Mouse (Mus musculus) left cerebral cortex, adult 8-10 months (tissue): ENCODE results near the gene Scn3b. TPM values are rescaled to one million over a fixed set of nuclear protein-coding genes. Genes with fewer than 3 reads are reported as not detected.

Experiments
- DNase-seq, 2 experiments: peaks; one replicate each; pipeline ENCODE4 v3.0.0; 2022; ENCODE audit warnings: low spot score in 2 of 2
- total RNA-seq, 4 experiments: library from RNA; stranded (reverse); gene quantifications; 2 replicates each; pipeline ENCODE4 v1.2.4; 2022

Gene Scn3b
- total RNA-seq = 100 to 1,000 TPM in 2 of 4 experiments, 10 to 100 TPM in 2; 88.1 to 117 (median 98.7) TPM

DNA sequence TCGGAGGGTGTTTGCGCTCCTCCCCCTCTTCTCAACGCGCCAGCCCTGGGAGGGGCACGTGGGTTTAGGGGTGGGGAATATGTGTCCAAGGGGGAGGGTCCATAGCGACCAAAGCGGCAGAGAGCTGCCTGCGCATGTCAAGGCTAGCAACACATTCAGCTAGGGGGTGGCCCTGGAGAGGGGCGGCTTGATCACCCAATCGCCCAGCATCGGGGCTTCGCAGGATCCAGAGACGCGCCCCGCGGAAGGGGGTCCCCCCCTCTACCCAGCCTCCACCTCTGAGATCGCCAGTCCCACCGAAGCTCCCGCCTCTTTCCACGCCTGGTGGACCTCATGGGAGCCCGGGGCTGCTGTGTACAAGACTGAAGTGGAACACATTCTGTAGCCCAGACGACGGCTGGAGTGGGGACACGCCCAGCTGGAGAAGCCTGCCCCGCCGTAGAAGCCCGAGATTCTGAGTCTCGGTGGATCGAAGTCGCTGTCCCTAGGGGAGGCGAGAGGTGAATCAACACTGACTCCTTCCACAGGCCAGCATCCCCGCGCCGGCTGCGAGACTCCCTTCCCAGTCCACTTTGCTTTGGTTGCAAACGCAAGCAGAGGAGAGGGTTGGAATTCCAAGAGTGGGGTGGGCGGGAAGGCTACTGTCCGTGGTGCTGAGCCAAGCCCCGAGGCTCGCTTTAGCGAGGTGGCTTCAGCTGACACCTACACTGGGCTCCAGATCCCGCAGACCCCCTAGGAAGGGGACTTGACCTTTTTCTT, at the start of gene Scn3b:
Gene Scn3b, plus strand, starts transcription at position 115 of the 759 bp plus-strand sequence.
- DNase-seq = peak; percentile 63 to 88

GRCm38 (mm10) chr9:40224289-40224688, 44.7 kb upstream of the Scn3b start:
- no peak for DNase-seq

DNA sequence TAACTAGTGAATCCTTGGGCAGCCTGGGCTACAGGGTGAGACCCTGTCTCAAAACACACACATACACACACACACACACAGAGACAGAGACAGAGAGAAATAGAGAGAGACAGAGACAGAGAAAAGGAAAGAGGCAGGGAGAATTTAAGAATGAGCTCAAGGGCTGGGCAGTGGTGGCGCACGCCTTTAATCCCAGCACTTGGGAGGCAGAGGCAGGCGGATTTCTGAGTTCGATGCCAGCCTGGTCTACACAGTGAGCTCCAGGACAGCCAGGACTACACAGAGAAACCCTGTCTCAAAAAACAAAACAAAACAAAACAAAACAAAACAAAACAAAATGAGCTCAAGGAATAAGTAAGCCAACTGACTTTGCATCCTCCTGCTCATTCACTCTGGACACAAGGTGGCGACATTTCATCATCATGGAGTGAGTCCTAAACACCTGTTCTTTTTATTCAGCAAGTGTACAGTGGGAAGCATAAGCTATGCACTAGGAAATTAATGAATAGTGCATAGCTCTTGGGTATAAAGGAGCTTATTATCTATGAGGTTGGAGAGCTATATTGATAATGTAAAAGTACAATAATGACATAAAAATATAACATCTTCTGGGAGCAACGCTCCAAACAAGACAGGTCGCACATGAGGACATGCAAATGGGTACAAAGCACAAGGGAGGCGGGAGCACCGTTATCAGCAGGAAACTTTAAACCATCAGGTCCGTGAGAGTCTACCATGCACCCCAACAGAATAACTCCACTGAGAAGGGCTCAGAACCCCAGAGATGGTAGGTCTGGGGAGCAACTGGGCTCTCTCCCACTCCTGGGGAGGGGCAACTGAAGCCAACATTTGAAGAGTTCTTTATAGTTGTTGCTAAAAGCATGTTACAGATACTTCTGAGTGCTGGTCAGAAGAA, 40.9 kb upstream of the Scn3b start:
- no peak for DNase-seq

DNA sequence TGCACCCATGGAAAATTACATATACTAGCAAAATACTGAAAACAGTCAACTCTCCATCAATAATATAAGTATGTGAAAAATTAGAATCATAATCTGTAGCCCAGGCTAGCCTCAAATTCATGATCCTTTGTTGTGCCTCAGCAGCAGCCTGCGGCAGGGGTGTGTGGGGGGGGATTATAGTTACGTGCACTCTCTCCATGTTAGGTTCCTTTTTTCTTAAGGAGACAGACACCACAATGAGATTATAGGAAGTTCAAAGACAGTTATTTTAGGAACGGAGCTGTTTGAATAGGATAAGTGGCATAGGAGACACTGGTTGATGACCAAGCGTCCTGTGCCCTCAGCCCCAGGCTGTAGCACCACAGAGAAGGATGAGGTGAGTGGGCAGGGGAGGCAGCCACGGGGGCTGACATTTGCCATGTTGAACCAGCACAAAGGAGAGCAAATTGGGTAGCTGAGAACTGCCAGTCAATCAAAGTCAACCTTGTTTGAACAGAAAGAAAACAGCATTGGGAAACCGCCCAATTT, 40.1 kb upstream of the Scn3b start:
- DNase-seq = no peak

- DNase-seq = no peak
Measured at GRCm38 (mm10) chr9:40229479-40229878, 39.5 kb upstream of the Scn3b start.

DNA sequence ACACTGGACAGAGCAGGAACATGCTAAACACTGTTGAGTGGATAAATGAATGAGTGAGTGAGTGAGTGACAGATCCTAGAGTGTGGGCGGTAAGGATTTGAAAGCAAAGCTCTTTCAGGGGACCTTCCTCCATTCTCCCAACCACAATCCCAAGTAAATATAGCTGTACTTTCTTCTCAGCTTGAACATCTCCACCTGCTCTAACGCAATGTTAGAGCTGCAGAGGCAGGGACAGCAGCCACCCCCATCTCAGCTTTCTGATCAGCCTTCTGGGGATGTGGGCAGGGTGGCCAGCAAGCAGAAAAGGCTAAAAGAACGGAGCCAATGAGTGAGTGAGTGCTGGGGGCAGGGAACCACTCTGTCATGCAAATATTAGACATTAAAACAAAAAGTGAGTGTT, 38.0 kb upstream of the Scn3b start:
- no peak for DNase-seq

- no peak for DNase-seq
Measured at GRCm38 (mm10) chr9:40234233-40235072, 34.6 kb upstream of the Scn3b start.

DNA sequence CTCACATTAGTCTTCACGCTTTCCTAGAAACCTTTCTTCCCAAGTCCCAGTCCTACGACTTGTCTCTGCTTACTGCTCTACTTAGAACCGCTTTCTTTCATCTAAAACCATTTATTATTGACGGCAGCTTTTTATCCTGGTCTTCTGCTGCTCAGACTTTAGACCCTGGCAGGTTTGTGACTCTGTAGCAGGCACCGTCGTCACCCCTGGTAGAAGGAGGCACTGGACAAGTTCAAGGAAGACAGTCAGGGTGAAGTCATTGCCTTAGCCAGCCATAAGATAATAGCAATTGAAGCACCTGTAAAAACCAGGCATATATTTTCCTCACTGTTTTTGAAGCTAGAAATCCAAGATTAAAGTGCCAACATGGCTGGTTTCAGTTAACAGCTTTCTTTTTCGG, 33.8 kb upstream of the Scn3b start:
- no peak for DNase-seq

DNA sequence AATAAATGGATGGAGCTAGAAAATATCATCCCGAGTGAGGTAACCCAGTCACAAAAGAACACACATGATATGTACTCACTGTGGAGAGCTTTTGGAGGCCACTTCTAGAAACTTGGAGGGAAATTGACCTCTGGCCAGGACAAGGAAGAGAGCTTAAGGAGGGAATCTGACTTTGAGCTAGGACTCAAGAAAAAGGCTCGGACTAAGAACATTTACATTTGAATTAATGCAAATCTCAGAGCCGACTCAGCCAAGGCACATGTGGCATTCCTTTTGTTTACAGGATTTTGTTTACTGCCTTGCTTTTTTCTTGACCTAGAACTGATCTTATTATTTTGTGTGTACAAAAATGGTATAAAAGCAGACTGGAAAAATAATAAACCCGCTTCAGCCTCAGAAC, 29.3 kb upstream of the Scn3b start:
- no peak for DNase-seq

- no peak for DNase-seq
Measured at GRCm38 (mm10) chr9:40240311-40240710, 28.7 kb upstream of the Scn3b start.

GRCm38 (mm10) chr9:40241223-40241801, 27.7 kb upstream of the Scn3b start:
- peak; percentile 40 to 75 for DNase-seq

- DNase-seq = peak; percentile 37 to 71
Measured at GRCm38 (mm10) chr9:40241951-40242888, 26.8 kb upstream of the Scn3b start.

GRCm38 (mm10) chr9:40245466-40245865, 23.6 kb upstream of the Scn3b start:
- DNase-seq = no peak

DNA sequence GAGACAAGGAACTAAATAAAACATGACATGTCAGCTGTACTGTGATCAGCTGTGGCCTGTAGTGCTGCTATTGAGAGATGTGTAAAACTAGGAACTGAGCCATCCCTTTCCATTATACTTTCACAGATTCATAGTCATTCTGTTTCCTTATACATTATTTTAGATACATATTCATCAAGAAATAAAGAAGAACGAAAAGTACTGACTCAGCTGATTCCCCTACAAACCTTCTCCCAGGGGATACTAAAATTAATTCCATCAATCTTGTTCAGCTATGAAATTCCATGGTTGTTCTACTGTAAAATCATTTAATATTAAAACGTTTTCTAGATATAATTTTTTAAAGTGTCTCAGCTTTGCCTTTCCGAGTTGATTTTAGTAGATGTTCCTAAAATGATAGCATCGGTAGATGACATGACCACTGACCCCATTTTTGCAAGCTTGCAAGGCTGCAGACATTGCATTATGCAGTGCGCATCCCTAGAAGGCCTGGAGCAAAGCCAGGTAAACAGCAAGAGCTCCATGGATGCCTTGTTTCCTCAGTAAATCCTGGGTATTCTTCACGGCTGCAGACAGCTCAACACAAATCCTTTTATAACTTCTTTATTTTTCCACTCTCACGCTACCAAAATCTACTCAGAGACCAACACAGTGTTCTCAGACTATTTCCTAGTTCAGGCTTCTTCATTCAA, 22.9 kb upstream of the Scn3b start:
- DNase-seq = no peak

DNA sequence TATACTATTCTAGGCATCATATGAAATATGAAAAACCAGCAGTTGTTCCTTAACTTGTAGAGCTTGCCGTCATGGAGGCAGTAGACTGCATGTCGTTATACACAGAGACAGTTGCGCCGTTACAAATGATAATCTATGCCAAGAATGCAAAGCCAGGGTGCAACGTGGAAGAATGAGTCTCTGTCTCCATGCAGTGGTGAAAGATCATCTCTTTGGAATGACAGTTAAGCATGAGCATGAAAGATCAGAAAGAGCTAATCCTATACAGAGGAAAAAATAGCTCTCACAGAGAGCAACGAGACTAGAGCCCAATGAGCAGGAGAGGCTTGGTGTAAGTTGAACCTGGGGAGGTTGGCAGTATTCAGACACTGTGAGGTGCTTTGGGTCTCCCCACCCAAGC, 22.3 kb upstream of the Scn3b start:
- no peak for DNase-seq

DNA sequence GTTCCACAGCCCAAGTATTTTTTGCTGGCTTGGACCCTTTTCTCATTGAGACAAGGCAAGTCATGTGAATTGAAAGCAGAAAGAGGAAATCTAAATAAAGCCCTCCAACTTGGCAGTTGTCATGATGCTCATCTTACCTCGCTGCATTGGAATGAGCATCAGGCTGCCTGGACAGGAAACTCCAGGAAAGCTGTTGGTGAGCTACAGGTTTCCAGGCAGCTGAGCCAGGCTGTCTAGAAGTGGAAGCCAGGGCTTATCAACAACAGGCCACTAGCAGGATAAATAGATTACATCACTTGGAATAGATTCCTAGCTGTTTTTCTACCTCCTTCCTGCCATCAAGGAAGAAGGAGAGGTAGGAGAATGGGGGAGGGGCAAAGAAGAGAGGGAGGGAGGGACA, 19.9 kb upstream of the Scn3b start:
- DNase-seq = no peak

GRCm38 (mm10) chr9:40252459-40252858, 16.6 kb upstream of the Scn3b start:
- DNase-seq = no peak

DNA sequence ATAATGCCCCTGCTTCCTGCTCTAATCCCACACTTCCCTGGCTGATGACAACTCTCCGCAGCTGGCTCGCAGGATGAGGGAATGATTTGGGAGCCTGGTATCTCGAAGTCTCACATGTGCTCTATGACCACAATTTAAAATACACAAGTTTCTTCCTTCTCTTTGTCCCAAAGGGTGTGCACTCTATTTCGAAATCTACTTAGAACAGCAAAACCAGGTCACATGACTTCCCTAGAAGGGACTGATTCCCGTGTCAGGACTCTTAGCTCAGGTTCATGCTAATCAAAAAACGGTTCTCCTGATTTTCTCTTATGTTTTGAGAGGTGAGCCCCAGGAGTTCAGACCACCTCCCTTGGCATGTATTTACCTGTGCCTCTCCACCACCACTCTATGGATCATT, 5.1 kb upstream of the Scn3b start:
- DNase-seq = no peak
